Mouse (Mus musculus): ENCODE results near the gene Cpa1. TPM values are rescaled to one million over a fixed set of nuclear protein-coding genes. Genes with fewer than 3 reads are reported as not detected.

Cpa1 gene
- total and polyA plus RNA-seq, 3 experiments = 0.14 to 0.21 TPM; not detected in 1

GRCm38 (mm10) chr6:30644462-30644861 is 5.4 kb downstream of the Cpa1 start:
- DNase-seq = no peak
- TF ChIP-seq POLR2A (IDR thresholded peaks at IDR 0.05; ENCODE audit: insufficient read depth, low read depth, low read length) (no peak), EP300 (IDR thresholded peaks at IDR 0.05; ENCODE audit: insufficient read depth, low read depth, low read length) (no peak), CTCF (IDR thresholded peaks at IDR 0.05) (no peak)
- Histone ChIP-seq H3K79me2 (replicated peaks; ENCODE audit: control insufficient read depth, insufficient read depth, low read length) (no peaks in the 10 kb centered on the region), H3K9ac (ENCODE audit: low read depth, low read length) (no peak overlapping the region), H3K36me3 (ENCODE audit: control insufficient read depth, insufficient read depth, low read length) (no peaks in the 10 kb centered on the region), H3K4me1 (ENCODE audit: control insufficient read depth, insufficient read depth, low read length) (no peaks in the 10 kb centered on the region), H3K27ac (no peak overlapping the region), H3K27me3 (ENCODE audit: control insufficient read depth, insufficient read depth, low read length) (no peaks in the 10 kb centered on the region), H3K4me3 (no peak overlapping the region)
- intact Hi-C loops (cut with DNase I) = no loop called here
- 94% methylated on average over 3 of the region's 3 CpGs for WGBS

- intact Hi-C loops (cut with DNase I) = no loop called here
- Histone ChIP-seq H3K79me2 (replicated peaks; ENCODE audit: control insufficient read depth, insufficient read depth, low read length) (no peaks in the 10 kb centered on the region), H3K36me3 (ENCODE audit: control insufficient read depth, insufficient read depth, low read length) (no peaks in the 10 kb centered on the region), H3K4me1 (ENCODE audit: control insufficient read depth, insufficient read depth, low read length) (no peaks in the 10 kb centered on the region), H3K4me3 (no peak overlapping the region), H3K9ac (ENCODE audit: low read depth, low read length) (no peak overlapping the region), H3K27ac (no peak overlapping the region), H3K27me3 (ENCODE audit: control insufficient read depth, insufficient read depth, low read length) (no peaks in the 10 kb centered on the region)
- WGBS = 83% methylated on average over 6 of the region's 6 CpGs
- TF ChIP-seq CTCF (IDR thresholded peaks at IDR 0.05) (no peak), POLR2A (IDR thresholded peaks at IDR 0.05; ENCODE audit: insufficient read depth, low read depth, low read length) (no peak), EP300 (IDR thresholded peaks at IDR 0.05; ENCODE audit: insufficient read depth, low read depth, low read length) (no peak)
- no peak for DNase-seq
These were observed 6.4 kb downstream of the Cpa1 start for GRCm38 (mm10) chr6:30645379-30645778.

GRCm38 (mm10) chr6:30649651-30650296 is 10.8 kb downstream of the Cpa1 start:
- H3K36me3 ChIP-seq (ENCODE audit: control insufficient read depth, insufficient read depth, low read length) = no peaks in the 10 kb centered on the region
- H3K4me1 ChIP-seq (ENCODE audit: control insufficient read depth, insufficient read depth, low read length) = peaks cover 1% of the 10 kb centered on the region; the same call in 1 of the 2 replicates
- DNase-seq = no peak
- no peak overlapping the region for H3K9ac ChIP-seq (ENCODE audit: low read depth, low read length)
- H3K27ac ChIP-seq = no peak overlapping the region
- 58% methylated on average over 11 of the region's 11 CpGs for WGBS
- no peaks in the 10 kb centered on the region for H3K27me3 ChIP-seq (ENCODE audit: control insufficient read depth, insufficient read depth, low read length)
- H3K79me2 ChIP-seq (replicated peaks; ENCODE audit: control insufficient read depth, insufficient read depth, low read length) = no peaks in the 10 kb centered on the region
- TF ChIP-seq CTCF (IDR thresholded peaks at IDR 0.05) = no peak
- TF ChIP-seq POLR2A (IDR thresholded peaks at IDR 0.05; ENCODE audit: insufficient read depth, low read depth, low read length) = no peak
- no peak for TF ChIP-seq EP300 (IDR thresholded peaks at IDR 0.05; ENCODE audit: insufficient read depth, low read depth, low read length)
- intact Hi-C loops (cut with DNase I) = no loop called here
- H3K4me3 ChIP-seq = no peak overlapping the region

DNA sequence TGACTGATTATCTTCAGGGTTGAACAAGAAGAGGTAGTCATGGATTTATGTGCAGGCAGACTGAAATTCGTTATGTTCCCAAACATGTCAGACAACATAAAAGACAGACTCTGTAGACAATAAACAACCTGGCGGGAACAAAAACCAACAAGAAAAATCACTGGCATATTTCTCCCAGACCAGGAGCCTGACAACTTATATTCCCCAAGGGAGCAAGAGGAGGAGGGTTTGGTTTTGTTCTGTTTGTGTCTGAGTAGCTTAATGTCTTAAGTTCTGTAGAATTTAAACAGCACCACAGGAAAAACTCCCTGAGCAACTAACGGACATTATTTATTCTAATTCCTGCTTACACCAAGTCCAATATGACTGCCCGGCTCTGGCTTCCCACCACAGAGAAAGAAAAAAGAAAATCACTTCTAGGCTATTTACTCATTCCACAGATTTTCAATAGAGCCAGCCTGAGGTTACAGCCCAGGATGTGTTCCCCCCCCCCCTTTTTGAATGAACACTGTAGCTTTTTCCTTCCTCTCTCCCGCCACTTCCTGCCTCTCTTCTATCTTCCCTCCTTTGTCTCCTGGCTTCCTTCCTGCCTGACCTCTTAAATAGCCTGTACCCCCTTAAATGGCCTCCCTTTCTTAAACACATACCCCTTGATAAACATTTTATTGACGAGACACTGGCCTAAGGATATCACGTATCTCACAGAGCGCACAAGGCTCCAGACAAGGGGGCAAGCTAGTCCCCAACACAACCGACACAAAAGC is 13.6 kb downstream of the Cpa1 start:
- H3K9ac ChIP-seq (ENCODE audit: low read depth, low read length) = no peak overlapping the region
- no peak for DNase-seq
- H3K36me3 ChIP-seq (ENCODE audit: control insufficient read depth, insufficient read depth, low read length) = no peaks in the 10 kb centered on the region
- H3K27me3 ChIP-seq (ENCODE audit: control insufficient read depth, insufficient read depth, low read length) = no peaks in the 10 kb centered on the region
- H3K4me1 ChIP-seq (ENCODE audit: control insufficient read depth, insufficient read depth, low read length) = peaks cover 1% of the 10 kb centered on the region; the same call in 1 of the 2 replicates
- H3K27ac ChIP-seq = peak overlapping the region; percentile 26
- 47% methylated on average over 9 of the region's 9 CpGs for WGBS
- H3K4me3 ChIP-seq = no peak overlapping the region
- TF ChIP-seq EP300 (IDR thresholded peaks at IDR 0.05; ENCODE audit: insufficient read depth, low read depth, low read length) (no peak), CTCF (IDR thresholded peaks at IDR 0.05) (no peak), POLR2A (IDR thresholded peaks at IDR 0.05; ENCODE audit: insufficient read depth, low read depth, low read length) (no peak)
- H3K79me2 ChIP-seq (replicated peaks; ENCODE audit: control insufficient read depth, insufficient read depth, low read length) = no peaks in the 10 kb centered on the region
- intact Hi-C loops (cut with DNase I) = loop anchor here (2.0 kb wide), 1 partner anchor 48 kb away; no protein-coding TSS in a partner anchor

DNA sequence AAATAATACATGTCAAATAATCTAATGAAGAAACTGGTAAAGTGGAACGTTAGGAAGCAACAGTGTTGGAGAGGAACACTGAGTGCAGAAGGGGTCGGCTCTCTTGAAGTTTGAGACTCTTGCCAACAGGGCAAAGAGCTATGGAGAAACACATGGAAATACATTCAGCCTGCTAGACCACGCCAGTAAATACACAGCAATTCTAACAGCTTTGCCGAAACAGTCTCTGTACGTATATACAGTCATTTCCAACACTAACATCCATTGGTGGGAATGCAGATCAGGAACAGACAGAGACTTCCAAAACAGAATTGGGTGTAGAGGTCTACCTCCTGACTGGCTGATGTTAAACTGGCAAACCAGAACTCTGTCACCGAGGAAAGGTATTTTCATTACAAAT is 14.5 kb downstream of the Cpa1 start:
- H3K36me3 ChIP-seq (ENCODE audit: control insufficient read depth, insufficient read depth, low read length) = no peaks in the 10 kb centered on the region
- intact Hi-C loops (cut with DNase I) = loop anchor here (2.0 kb wide), 1 partner anchor 47 kb away; no protein-coding TSS in a partner anchor
- 76% methylated on average over 6 of the region's 6 CpGs for whole genome bisulfite sequencing
- no peak overlapping the region for H3K4me3 ChIP-seq
- H3K27me3 ChIP-seq (ENCODE audit: control insufficient read depth, insufficient read depth, low read length) = no peaks in the 10 kb centered on the region
- TF ChIP-seq EP300 (IDR thresholded peaks at IDR 0.05; ENCODE audit: insufficient read depth, low read depth, low read length) (no peak), POLR2A (IDR thresholded peaks at IDR 0.05; ENCODE audit: insufficient read depth, low read depth, low read length) (no peak), CTCF (IDR thresholded peaks at IDR 0.05) (no peak)
- H3K9ac ChIP-seq (ENCODE audit: low read depth, low read length) = no peak overlapping the region
- DNase-seq = no peak
- peak overlapping the region; percentile 26; the same call in 1 of the 2 replicates for H3K27ac ChIP-seq
- H3K79me2 ChIP-seq (replicated peaks; ENCODE audit: control insufficient read depth, insufficient read depth, low read length) = no peaks in the 10 kb centered on the region
- peaks cover 1% of the 10 kb centered on the region; the same call in 1 of the 2 replicates for H3K4me1 ChIP-seq (ENCODE audit: control insufficient read depth, insufficient read depth, low read length)

DNA sequence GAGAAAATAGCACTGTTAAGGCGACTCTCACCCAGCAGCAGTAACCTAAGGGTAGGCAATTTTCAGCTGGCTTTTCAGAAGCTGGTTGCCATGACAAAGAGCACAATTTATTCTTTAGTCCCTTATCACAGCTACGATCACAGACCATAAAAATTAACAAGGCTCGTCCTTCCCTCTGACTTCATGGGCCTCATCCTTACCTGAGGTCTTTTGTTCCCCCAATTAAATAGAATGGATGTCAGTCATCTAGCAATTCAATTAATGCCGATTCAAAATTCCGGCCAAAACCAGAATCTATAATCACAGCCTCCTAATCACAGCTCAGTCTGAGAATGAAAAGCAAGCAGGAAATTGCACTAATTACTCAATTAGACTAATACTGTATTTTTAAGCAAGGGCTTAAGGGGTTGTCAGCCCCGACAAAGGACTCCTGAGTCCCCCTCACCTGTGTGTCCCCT is 15.4 kb downstream of the Cpa1 start:
- Histone ChIP-seq H3K79me2 (replicated peaks; ENCODE audit: control insufficient read depth, insufficient read depth, low read length) (no peaks in the 10 kb centered on the region), H3K9ac (ENCODE audit: low read depth, low read length) (no peak overlapping the region), H3K4me3 (no peak overlapping the region), H3K36me3 (ENCODE audit: control insufficient read depth, insufficient read depth, low read length) (no peaks in the 10 kb centered on the region), H3K27me3 (ENCODE audit: control insufficient read depth, insufficient read depth, low read length) (no peaks in the 10 kb centered on the region), H3K4me1 (ENCODE audit: control insufficient read depth, insufficient read depth, low read length) (peaks cover 1% of the 10 kb centered on the region; the same call in 1 of the 2 replicates), H3K27ac (no peak overlapping the region)
- intact Hi-C loops (cut with DNase I) = no loop called here
- 87% methylated on average over 6 of the region's 6 CpGs for WGBS
- TF ChIP-seq CTCF (IDR thresholded peaks at IDR 0.05) (no peak), POLR2A (IDR thresholded peaks at IDR 0.05; ENCODE audit: insufficient read depth, low read depth, low read length) (no peak), EP300 (IDR thresholded peaks at IDR 0.05; ENCODE audit: insufficient read depth, low read depth, low read length) (no peak)
- no peak for DNase-seq
